Mouse (Mus musculus) kidney, postnatal 0 days (tissue): ENCODE measurements around the gene Svbp. TPM values are rescaled to one million over a fixed set of nuclear protein-coding genes. Genes with fewer than 3 reads are reported as not detected.

ENCODE experiments used
- ATAC-seq: fragments of 200-750 bp; cut with Nextera tagmentation; replicated peaks from 2 replicates; pipeline ENCODE4 v1.8.0; 2017; ENCODE audit warnings: low read depth, moderate number of reproducible peaks, moderate TSS enrichment, moderate library complexity; ENCODE audit not compliant: low FRiP score
- DNase-seq: peaks from one replicate; pipeline ENCODE4 v3.0.0-alpha.2; 2016; ENCODE audit warnings: low spot score
- H3K27ac ChIP-seq: fragments of 300-500 bp; sonication (generic); 2 replicates; pipeline ENCODE4 v1.5.1; 2014; ENCODE audit warnings: mild to moderate bottlenecking
- H3K27me3 ChIP-seq: fragments of 300-500 bp; sonication (generic); 2 replicates; pipeline ENCODE4 v1.6.1; 2014; ENCODE audit warnings: low read length, mixed read lengths; ENCODE audit not compliant: insufficient read depth
- H3K36me3 ChIP-seq: fragments of 300-500 bp; sonication (generic); 2 replicates; pipeline ENCODE4 v1.6.1; 2014; ENCODE audit warnings: low read length, mixed read lengths; ENCODE audit not compliant: insufficient read depth
- H3K4me1 ChIP-seq: fragments of 300-500 bp; sonication (generic); replicated peaks from 2 replicates; pipeline ENCODE4 v1.6.1; 2014; ENCODE audit warnings: antibody characterized with exemption, low read length, mixed read lengths; ENCODE audit not compliant: insufficient read depth
- H3K4me2 ChIP-seq: fragments of 300-500 bp; sonication (generic); 2 replicates; pipeline ENCODE4 v1.6.1; 2014; ENCODE audit warnings: mild to moderate bottlenecking, low read length, moderate library complexity, mixed read lengths
- H3K4me3 ChIP-seq: fragments of 300-500 bp; sonication (generic); replicated peaks from 2 replicates; pipeline ENCODE4 v1.5.1; 2014; ENCODE audit warnings: low read depth, low read length
- H3K9ac ChIP-seq: fragments of 300-500 bp; sonication (generic); 2 replicates; pipeline ENCODE4 v1.6.1; 2014; ENCODE audit warnings: low read depth, low read length
- H3K9me3 ChIP-seq: fragments of 300-500 bp; sonication (generic); replicated peaks from 2 replicates; pipeline ENCODE4 v1.6.1; 2016; ENCODE audit warnings: low read length, inconsistent platforms, mixed read lengths
- CTCF ChIP-seq: IDR thresholded peaks from 2 replicates; pipeline ENCODE4 v1.5.1; 2016; ENCODE audit warnings: antibody characterized with exemption, low read depth, mild to moderate bottlenecking, moderate library complexity
- WGBS: fragments of 180-500 bp; shearing (Covaris S2); extraction: QIAGEN DNeasy Blood & Tissue Kit; methylation state at CpG from one replicate; pipeline ENCODE4 v1.1.7; 2014; 5-methylcytosine and 5-hydroxymethylcytosine counted together
- polyA plus RNA-seq: library from polyadenylated mRNA; unstranded; fragments of >200 nt; fragmentation: Nextera tagmentation; extraction: Ambion mirVana; gene quantifications from 2 replicates; pipeline ENCODE4 v1.2.1, GENCODE M21; 2015

The Svbp gene
- polyA plus RNA-seq, 1 experiment from 2014 or later, result 150 TPM

DNA sequence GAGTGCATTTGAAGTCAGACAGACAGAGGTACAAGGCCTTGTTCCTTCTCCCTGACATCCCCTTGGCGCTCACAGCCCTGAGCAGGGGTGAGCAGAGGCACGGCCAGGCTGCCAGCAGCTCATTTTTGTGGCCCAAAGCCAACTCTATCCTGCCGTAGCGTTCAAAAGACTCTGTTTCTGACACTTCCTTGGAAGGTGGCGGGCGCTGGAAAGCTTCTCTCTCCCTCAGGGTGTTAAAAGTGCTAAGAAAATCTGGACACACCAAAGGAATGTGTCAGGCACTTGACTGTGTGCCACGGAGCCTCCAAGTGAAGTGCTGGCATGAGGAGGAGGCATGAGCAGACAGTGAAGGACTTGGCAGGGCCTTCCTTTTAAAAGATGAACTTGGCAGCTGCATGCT is 50.5 kb downstream of the Svbp start:
- ATAC-seq, result no peak
- 66% methylated on average over 7 of the region's 7 CpGs for WGBS

GRCm38 (mm10) chr4:119245961-119246360 is 50.9 kb downstream of the Svbp start:
- WGBS, result 86% methylated on average over 9 of the region's 9 CpGs
- ATAC-seq, result no peak
- Histone ChIP-seq H3K27me3 (no peaks in the 10 kb centered on the region), H3K27ac (no peak overlapping the region), H3K4me1 (peaks cover 2% of the 10 kb centered on the region; the same call in 1 of the 2 replicates), H3K9ac (no peak overlapping the region), H3K4me2 (no peak overlapping the region), H3K4me3 (no peak overlapping the region), H3K9me3 (no peaks in the 10 kb centered on the region), H3K36me3 (peaks cover 10% of the 10 kb centered on the region)
- DNase-seq, result no peak
- no peak for TF ChIP-seq CTCF

More for the DNA sequence above, 50.5 kb downstream of the Svbp start:
- TF ChIP-seq CTCF, result no peak
- H3K9ac ChIP-seq, result no peak overlapping the region
- H3K4me1 ChIP-seq, result peaks cover 2% of the 10 kb centered on the region; the same call in 1 of the 2 replicates
- no peak overlapping the region for H3K27ac ChIP-seq
- DNase-seq, result no peak
- no peak overlapping the region for H3K4me3 ChIP-seq
- H3K27me3 ChIP-seq, result no peaks in the 10 kb centered on the region
- no peaks in the 10 kb centered on the region for H3K9me3 ChIP-seq
- no peak overlapping the region for H3K4me2 ChIP-seq
- peaks cover 10% of the 10 kb centered on the region for H3K36me3 ChIP-seq

- TF ChIP-seq CTCF, result no peak
- ATAC-seq (no peak; the same call in 1 of the 2 replicates), DNase-seq (no peak)
- Histone ChIP-seq H3K4me2 (no peak overlapping the region), H3K9ac (no peak overlapping the region), H3K27me3 (no peaks in the 10 kb centered on the region), H3K36me3 (peaks cover 6% of the 10 kb centered on the region), H3K4me3 (no peak overlapping the region), H3K9me3 (no peaks in the 10 kb centered on the region), H3K4me1 (peaks cover 2% of the 10 kb centered on the region; the same call in 1 of the 2 replicates), H3K27ac (no peak overlapping the region)
- 76% methylated on average over 14 of the region's 14 CpGs for WGBS
Observed at GRCm38 (mm10) chr4:119246688-119247225, 51.7 kb downstream of the Svbp start.

- 31% methylated on average over 13 of the region's 13 CpGs for WGBS
- DNase-seq, result peak; percentile 77
- peak; percentile 58 for ATAC-seq
Observed at GRCm38 (mm10) chr4:119247462-119248235, 52.5 kb downstream of the Svbp start.

GRCm38 (mm10) chr4:119248407-119248965 is 53.4 kb downstream of the Svbp start:
- no peak for ATAC-seq
- no peaks in the 10 kb centered on the region for H3K9me3 ChIP-seq
- TF ChIP-seq CTCF, result no peak
- no peak for DNase-seq
- no peak overlapping the region for H3K4me3 ChIP-seq
- H3K9ac ChIP-seq, result no peak overlapping the region
- peak overlapping the region; percentile 42; the same call in 1 of the 2 replicates for H3K27ac ChIP-seq
- H3K36me3 ChIP-seq, result peaks cover 6% of the 10 kb centered on the region
- no peak overlapping the region for H3K4me2 ChIP-seq
- H3K4me1 ChIP-seq, result peaks cover 8% of the 10 kb centered on the region
- 69% methylated on average over 11 of the region's 11 CpGs for WGBS
- H3K27me3 ChIP-seq, result no peaks in the 10 kb centered on the region

More at GRCm38 (mm10) chr4:119247462-119248235, 52.5 kb downstream of the Svbp start:
- Histone ChIP-seq H3K9me3 (no peaks in the 10 kb centered on the region), H3K36me3 (peaks cover 6% of the 10 kb centered on the region), H3K4me3 (no peak overlapping the region), H3K9ac (0 out of 2 replicates have a peak overlapping the region, but pooled peaks have one; percentile 37), H3K27me3 (no peaks in the 10 kb centered on the region), H3K27ac (peak overlapping the region; percentile 42; the same call in 1 of the 2 replicates), H3K4me2 (no peak overlapping the region), H3K4me1 (peaks cover 8% of the 10 kb centered on the region)
- peak; percentile 88 for TF ChIP-seq CTCF

Other genes starting within 250 kb of the Svbp start
- gene Lao1, start 233.7 kb upstream of the Svbp start, polyA plus RNA-seq, result not detected in 2 replicates
- 57.5 and 58.0 TPM in 2 replicates for gene Slc2a1, start 86.6 kb upstream of the Svbp start, polyA plus RNA-seq
- 6.1 and 8.3 TPM in 2 replicates for gene Zfp691, start 21.1 kb upstream of the Svbp start, polyA plus RNA-seq
- 0.29 and 0.31 TPM in 2 replicates for gene Ermap, start 5.3 kb upstream of the Svbp start, polyA plus RNA-seq
- 0.14 TPM in 1 of 2 replicates, not detected in the other for gene Tmem269, start 22.9 kb downstream of the Svbp start, polyA plus RNA-seq
- 28.1 and 31.1 TPM in 2 replicates for gene AU022252, start 37.4 kb downstream of the Svbp start, polyA plus RNA-seq
- 32.4 and 34.9 TPM in 2 replicates for gene P3h1, start 37.6 kb downstream of the Svbp start, polyA plus RNA-seq
- 70.2 and 72.5 TPM in 2 replicates for gene Cldn19, start 60.1 kb downstream of the Svbp start, polyA plus RNA-seq
- 606 and 676 TPM in 2 replicates for gene Ybx1, start 99.3 kb downstream of the Svbp start, polyA plus RNA-seq
- gene Ppih, start 125.2 kb downstream of the Svbp start, polyA plus RNA-seq, result 74.6 and 75.7 TPM in 2 replicates
- gene Ccdc30, start 220.2 kb downstream of the Svbp start, polyA plus RNA-seq, result 6.6 and 7.6 TPM in 2 replicates
- 64.5 and 68.0 TPM in 2 replicates for gene Ppcs, start 227.1 kb downstream of the Svbp start, polyA plus RNA-seq
- gene Zmynd12, start 227.5 kb downstream of the Svbp start, polyA plus RNA-seq, result 1.6 and 1.7 TPM in 2 replicates